Mouse (Mus musculus) heart, adult 8-10 months (tissue): ENCODE results near the gene Grik1. TPM values are rescaled to one million over a fixed set of nuclear protein-coding genes. Genes with fewer than 3 reads are reported as not detected.

Experiments used
- DNase-seq: peaks from one replicate; pipeline ENCODE4 v3.0.0; 2022; ENCODE audit warnings: low spot score
- total RNA-seq, 4 experiments: library from RNA; stranded (reverse); gene quantifications; 2 replicates each; pipeline ENCODE4 v1.2.4; 2022

Gene Grik1
- under 1 TPM in 1 of 4 experiments, not detected in 3; 0.09 TPM for total RNA-seq

DNA sequence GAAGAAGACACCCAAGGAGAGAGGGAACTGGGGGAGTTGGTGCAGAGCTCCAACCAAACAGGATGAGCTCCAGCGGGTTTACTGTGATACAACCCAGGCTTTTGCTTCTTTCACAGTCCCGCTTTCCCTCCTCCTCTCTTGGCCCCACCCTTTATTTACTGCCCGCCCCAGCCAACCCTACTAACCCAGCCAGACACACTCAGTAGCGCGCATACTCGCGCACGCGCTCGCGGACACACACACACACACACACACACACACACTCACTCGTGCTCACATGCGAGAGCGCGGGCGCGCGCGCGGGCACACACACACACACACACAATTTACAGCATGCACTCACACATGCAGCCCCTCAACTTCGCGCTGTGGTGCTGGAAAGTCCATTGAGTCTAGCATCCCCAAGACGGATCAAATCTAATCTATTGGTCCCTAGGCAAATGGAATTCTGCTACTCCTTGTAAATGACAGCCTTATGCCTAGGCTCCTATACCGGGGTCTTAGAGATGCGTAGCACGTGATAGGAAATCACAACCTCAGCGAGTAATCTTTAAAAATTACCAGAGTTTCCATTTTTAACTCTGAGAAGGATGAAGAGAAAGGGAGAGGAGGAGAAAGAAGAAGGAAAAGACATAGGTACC, at the start of gene Grik1:
Gene Grik1 (minus strand): TSS at position 134 of the 641 bp plus-strand sequence.
- no peak for DNase-seq

DNA sequence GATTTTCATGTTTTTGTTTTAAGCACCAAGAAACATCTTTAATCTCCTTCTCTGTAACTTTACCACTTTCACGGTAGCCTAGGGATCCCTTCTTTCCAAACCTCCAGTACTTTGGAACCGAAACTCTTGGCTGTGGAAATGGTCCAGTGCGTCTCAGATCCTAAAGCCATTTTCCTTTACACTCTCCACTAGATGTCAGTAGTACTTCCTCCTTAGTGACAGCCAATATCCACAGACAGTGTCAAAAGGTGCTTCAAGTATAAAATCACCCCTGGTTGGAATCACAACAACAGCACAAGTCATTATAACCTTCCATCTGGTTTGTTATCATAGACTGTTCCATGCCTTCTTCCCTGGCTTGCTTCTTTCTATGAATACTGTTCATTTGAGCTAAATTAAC, 4.1 kb upstream of the Grik1 start:
- DNase-seq: no peak

- no peak for DNase-seq
These were observed 514 bp downstream of the Grik1 start for GRCm38 (mm10) chr16:88289421-88290081.

- no peak for DNase-seq
These were observed 31.7 kb downstream of the Grik1 start for GRCm38 (mm10) chr16:88258407-88258806.

DNA sequence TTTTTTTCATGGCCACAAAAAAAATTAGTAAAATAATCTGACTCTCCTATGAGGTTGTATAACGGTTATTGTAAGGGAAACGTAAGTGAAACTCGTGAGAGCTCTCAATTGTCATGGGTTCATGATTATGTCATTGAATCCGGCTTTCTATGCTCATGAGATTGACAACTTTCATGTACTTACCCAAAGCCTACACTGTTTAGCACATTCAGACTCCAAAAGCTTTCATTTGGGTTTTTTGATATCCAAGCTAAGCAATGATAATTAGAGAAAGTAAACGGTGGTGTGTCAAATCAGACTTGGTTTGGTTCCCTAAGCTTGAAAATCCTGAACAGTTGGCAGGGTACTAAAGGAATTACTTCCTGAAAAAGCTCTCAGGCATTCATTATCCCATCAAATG, 33.0 kb downstream of the Grik1 start:
- DNase-seq: no peak

- no peak for DNase-seq
These were observed 34.0 kb downstream of the Grik1 start for GRCm38 (mm10) chr16:88256101-88256500.

GRCm38 (mm10) chr16:88252676-88253075, 37.4 kb downstream of the Grik1 start:
- no peak for DNase-seq

- DNase-seq: no peak
These were observed 39.0 kb downstream of the Grik1 start for GRCm38 (mm10) chr16:88251049-88251448.

DNA sequence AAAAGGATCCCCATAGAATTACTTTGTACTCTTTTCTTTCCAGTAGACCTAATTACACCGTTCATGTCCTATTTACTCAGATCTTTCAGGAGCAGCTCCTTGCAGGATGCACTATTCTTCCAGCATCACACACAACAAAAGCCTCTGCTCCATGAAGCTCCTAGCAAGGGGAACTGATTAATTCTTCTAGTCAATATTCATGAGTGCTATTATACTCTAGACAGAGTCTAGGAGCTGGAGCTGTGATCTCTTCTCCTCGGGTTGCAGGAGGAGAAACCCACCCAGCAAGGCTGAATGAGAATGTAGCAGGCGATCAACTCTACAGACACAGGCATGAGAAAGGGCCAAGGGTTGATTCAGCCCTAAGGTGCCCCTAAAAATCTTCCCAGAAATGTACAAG, 40.2 kb downstream of the Grik1 start:
- DNase-seq: no peak

DNA sequence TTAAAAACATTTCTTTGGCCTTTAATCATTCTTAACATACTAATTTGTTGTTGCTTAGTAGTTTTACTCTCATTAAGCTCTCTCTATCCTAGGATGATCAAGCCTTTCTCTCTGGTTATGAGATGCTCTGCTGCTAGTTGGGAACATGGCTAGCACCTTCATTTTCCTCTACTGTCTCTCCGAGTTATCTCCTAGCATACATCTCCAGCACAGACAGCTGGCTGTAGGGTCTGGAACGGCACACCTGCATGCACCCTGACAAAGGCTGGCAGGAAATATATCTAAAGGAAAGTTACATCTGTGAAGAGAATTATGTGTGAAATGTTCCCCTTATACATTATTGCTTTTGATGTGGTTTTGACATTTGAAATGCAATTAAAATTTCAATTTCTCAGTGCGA, 42.5 kb downstream of the Grik1 start:
- no peak for DNase-seq

- no peak for DNase-seq
These were observed 45.4 kb downstream of the Grik1 start for GRCm38 (mm10) chr16:88244658-88245057.

DNA sequence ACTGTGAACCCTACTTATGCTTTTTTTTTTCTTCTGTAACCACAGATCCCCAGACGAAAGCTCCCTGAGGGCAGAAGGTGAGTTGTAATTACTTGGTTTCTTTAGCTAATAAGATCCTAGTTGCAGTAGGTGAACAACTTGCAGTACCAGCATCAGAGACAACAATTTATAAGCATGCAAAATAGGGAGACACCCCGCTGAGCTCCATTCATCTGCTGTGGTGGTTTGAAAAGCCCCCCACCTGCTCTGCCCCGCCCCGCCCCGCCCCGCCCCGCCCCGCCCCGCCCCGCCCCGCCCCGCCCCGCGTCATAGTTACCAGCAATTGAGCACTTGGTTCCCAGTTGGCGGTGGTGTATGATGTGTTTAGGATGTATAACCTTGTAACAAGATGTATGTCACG, 64.4 kb downstream of the Grik1 start:
- DNase-seq: no peak

DNA sequence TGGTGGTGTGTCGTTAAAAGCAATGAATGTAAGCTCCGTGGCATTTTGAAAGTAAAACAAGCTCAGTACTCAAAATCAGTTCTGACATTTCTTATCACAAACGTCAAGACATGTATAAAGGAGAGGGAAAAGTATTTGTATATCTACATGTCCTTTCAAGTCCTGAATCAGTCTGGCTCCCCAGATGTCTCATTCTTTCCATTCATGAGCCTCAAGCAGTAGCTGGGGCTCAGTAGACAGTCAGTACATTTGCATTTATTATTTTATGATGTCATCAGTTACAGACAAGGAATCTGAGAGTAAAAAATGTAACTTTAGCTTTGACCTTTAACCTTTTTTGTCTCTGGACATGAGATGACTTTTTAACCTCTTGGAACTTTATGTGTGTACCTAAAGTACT, 68.1 kb downstream of the Grik1 start:
- no peak for DNase-seq

DNA sequence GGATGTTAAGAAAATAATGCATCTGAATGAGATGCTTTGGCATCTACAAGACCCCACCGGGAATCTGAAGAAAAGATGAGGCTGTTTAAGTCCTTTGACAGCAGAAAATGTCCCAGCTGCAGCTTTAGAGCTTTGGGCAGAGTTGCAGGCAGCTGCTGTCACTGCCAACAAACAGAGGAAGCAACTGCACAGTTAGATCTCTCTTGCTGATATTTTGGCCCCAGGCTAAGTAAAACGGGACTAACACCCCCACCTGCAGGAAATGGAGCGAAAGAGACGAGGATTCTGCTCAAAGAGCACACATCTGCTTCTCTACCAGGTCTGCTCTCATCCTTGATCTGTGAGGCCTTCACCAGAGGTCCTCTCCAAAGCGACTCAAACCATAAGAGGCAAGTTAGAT, 77.5 kb downstream of the Grik1 start:
- DNase-seq: no peak

DNA sequence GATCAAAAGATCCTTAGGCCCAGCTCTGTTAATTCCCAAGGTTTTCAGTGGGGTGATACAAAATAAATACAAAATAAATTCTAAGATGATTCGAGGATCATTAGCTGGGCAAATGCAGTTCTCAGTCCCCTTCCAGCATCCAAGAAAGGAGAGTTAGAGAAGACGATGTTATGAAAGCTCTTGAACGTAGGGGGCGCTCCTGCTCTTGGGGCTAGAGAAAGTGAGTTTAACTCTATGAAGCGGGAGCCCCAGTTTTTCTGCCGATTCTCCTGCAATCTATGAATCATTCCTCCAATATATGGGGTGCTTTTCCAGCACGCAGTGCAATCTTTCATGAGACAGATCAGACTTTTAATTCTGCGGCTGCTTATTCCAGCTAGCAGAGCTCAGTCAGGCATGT, 78.2 kb downstream of the Grik1 start:
- DNase-seq: no peak

- DNase-seq: no peak
These were observed 85.7 kb downstream of the Grik1 start for GRCm38 (mm10) chr16:88204400-88204799.

DNA sequence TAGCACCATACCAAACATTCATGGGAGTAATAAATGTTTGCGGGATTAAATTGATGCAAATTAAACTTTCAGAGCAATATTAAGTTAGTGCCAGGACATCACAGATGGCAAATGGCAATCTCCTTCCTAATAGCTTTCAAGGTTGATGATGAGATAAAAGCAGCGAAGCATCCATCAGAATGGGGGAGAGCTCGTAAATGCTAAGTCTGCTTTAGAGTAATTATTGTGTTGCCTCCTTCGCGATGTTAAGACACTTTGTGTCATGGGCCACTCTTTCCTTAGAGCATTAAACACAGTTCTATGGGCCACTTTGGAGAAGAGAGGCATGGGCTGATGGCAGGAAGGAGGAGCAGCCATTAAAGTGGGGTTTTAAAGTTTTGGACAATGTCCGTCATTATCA, 86.1 kb downstream of the Grik1 start:
- DNase-seq: no peak

DNA sequence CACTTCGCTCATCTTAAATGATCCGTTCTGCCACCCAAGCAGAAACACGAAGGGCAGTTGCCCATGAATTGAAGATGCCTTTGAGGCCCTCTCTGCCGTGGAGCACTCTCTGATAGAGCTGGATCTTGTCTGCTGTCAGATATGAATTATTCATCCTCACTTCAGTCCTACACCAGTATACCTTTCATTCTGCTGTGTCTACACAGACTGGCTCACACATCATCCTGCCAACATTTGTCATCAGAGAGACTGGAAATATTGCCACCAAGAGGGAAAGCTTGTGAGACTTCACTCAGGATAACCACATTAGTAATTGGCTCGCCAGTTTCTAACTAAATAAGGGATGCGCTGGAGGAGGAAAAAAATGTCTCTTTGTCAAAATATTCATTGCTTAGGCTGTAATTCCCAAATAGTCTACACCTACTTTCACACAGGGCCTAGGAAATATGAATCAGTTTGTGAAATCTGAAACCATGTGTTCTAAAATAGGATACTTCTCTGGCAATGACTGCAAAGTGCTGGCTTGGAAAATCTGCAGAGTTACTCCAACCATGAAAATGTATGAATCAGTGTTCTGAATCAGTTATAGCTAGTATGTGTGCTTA, 102.5 kb downstream of the Grik1 start:
- no peak for DNase-seq

DNA sequence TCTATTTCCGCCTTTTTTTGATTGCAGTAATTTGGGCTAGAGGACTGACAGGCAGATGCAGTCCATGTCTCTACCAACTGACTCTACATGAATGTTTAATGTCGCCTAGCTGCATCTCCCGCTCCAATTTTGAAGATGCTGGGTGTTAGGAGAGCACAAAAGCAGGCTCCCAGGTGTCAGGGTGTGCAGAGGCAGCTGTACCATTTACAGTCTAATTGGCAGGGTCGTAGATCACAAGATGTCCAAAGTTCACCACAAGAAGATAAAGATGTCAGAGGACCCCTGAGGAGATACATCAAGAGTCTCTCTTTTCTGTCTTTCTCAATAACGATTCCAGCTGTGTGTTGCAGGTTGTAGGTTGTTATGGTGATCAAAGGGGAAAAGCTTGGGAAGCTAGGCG, 111.3 kb downstream of the Grik1 start:
- DNase-seq: no peak

- DNase-seq: no peak
These were observed 112.7 kb downstream of the Grik1 start for GRCm38 (mm10) chr16:88177364-88177763.

GRCm38 (mm10) chr16:88174083-88174721, 115.9 kb downstream of the Grik1 start:
- no peak for DNase-seq

- DNase-seq: no peak
These were observed 123.5 kb downstream of the Grik1 start for GRCm38 (mm10) chr16:88166547-88166946.

DNA sequence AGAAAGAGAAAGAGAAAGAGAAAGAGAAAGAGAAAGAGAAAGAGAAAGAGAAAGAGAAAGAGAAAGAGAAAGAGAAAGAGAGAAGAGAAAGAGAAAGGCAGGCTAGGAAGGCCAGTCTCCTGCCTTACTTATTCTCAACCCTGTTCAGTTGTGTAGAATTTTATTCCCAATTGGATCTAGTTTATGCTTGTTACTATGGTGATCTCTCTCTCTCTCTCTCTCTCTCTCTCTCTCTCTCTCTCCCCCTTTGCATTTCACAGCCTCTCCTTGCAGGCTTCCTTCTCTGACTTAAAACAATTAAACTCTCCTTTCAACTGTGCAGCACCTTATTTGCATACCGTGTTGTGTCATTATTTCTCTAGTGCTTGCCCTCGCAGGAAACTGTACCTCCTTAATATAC, 147.5 kb downstream of the Grik1 start:
- no peak for DNase-seq
